Mouse (Mus musculus) limb, embryonic 15.5 days (tissue): ENCODE measurements at regions not wholly inside any gene's neighbourhood (a gene's known extent, or its start where the extent isn't known, plus 50 kb on each side); places are given as distances from the start of the nearest gene placed in this dataset.
A peak's percentile ranks its signal among the peaks of the same experiment; 100 is the strongest.
"Not testable (repeated sequence)": the region's sequence is repeated elsewhere in the genome, so short reads cannot be mapped to it uniquely, and the experiment has no call there.

Experiments used
- ATAC-seq: fragments of 200-750 bp; cut with Nextera tagmentation; 2 replicates; pipeline ENCODE4 v1.8.0; 2017; ENCODE audit warnings: low read depth, moderate TSS enrichment; ENCODE audit not compliant: insufficient number of reproducible peaks, low FRiP score, low TSS enrichment
- H3K27ac ChIP-seq: fragments of 300-500 bp; sonication (generic); 2 replicates; pipeline ENCODE4 v1.5.1; 2015; ENCODE audit warnings: moderate library complexity, mild to moderate bottlenecking, inconsistent platforms
- H3K27me3 ChIP-seq: fragments of 300-500 bp; sonication (generic); 2 replicates; pipeline ENCODE4 v1.6.1; 2015; ENCODE audit warnings: inconsistent platforms
- H3K36me3 ChIP-seq: fragments of 300-500 bp; sonication (generic); 2 replicates; pipeline ENCODE4 v1.6.1; 2015; ENCODE audit warnings: inconsistent platforms
- H3K4me1 ChIP-seq: fragments of 300-500 bp; sonication (generic); 2 replicates; pipeline ENCODE4 v1.6.1; 2015; ENCODE audit warnings: inconsistent platforms
- H3K4me2 ChIP-seq: fragments of 300-500 bp; sonication (generic); 2 replicates; pipeline ENCODE4 v1.6.1; 2015; ENCODE audit warnings: mild to moderate bottlenecking, inconsistent platforms
- H3K4me3 ChIP-seq: fragments of 300-500 bp; sonication (generic); 2 replicates; pipeline ENCODE4 v1.5.1; 2015; ENCODE audit warnings: mild to moderate bottlenecking, inconsistent platforms
- H3K9ac ChIP-seq: fragments of 300-500 bp; sonication (generic); 2 replicates; pipeline ENCODE4 v1.6.1; 2015; ENCODE audit warnings: inconsistent platforms
- H3K9me3 ChIP-seq: fragments of 300-500 bp; sonication (generic); 2 replicates; pipeline ENCODE4 v1.6.1; 2016; ENCODE audit warnings: inconsistent platforms
- WGBS: fragments of 180-500 bp; shearing (Covaris S2); methylation state at CpG from one replicate; pipeline ENCODE4 v1.1.7; 2015; 5-methylcytosine and 5-hydroxymethylcytosine counted together

DNA sequence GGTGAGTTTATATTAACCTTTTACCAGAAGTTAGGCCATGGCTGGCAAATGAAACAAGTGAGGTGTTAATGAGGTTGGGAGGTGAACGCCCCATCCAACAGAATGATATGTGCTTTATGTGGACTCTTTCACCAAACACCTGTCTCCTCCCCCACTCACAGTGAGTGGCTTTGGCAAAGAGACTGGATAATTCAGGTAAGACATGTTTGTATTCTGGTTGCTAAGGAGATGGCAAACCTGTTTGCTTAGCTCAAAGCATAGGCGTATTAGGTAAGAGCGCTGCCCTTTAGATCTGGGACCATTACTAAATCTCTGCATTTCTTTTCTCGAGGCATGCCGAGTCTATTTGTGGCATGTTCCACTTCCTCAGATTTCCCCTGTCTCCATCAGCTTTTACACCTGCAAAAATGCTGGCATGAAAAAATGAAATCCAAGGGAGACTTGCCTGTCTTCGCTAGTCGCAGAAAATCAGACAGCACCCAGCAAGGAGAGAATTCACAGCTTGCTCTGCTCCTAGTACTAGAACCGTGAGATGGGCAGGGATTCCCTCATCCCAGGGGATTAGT is 176.7 kb upstream of the Serp2 start:
- ATAC-seq, result no peak

DNA sequence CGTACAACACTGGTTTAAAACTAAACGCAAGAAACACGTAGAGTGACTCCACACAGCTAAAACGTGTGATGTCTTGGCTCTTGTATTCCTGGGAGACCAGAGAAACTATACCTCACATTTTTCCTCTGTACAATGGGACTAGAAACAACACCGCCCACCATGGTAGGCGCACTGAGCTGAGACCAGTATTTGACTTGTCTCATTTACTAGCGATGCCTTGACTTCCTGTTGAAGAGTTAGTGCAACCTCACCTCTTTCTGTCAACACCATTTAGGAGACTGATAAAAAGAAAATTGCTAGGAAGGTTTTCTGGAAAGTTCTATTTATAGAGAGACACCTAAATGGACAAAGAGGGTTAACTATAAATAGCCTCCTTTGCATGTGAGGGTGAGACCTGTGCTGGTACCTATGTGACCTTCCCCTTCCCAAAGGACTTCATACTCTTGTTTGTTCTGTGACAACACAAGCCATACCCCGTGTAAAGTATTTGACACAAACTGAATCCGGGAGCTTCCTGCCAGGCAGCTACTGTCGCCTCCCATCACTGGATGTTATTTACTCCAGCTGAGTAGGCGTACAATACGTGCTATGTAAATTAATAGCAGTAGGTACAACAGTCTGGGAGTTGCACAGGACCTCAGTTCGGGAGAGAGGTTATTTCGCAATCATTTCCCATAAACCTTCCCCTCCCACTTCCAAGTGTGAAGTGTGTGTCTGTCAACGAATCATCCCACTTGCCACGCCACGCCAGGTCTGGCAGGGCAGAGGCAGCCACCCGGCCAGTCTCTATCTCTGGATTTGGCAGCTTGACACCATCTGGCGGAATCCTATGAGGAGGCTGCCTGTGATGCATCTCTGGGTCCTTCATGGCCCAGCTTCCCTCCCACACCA is 174.7 kb upstream of the Serp2 start:
- 0 out of 2 replicates have a peak, but pooled peaks have one; percentile 9 for ATAC-seq
- Histone ChIP-seq H3K4me3 (no peak overlapping the region), H3K27me3 (no peaks in the 10 kb centered on the region), H3K4me2 (no peak overlapping the region), H3K36me3 (no peaks in the 10 kb centered on the region), H3K4me1 (peaks cover 10% of the 10 kb centered on the region), H3K9ac (no peak overlapping the region), H3K9me3 (no peaks in the 10 kb centered on the region), H3K27ac (no peak overlapping the region)
- WGBS, result 74% methylated on average over 19 of the region's 19 CpGs

More for the DNA sequence above, 176.7 kb upstream of the Serp2 start:
- Histone ChIP-seq H3K27ac (peak overlapping the region; percentile 23; the same call in 1 of the 2 replicates), H3K9me3 (no peaks in the 10 kb centered on the region), H3K27me3 (no peaks in the 10 kb centered on the region), H3K36me3 (no peaks in the 10 kb centered on the region), H3K9ac (no peak overlapping the region), H3K4me1 (peaks cover 10% of the 10 kb centered on the region), H3K4me2 (no peak overlapping the region), H3K4me3 (no peak overlapping the region)
- WGBS, result 61% methylated on average over 8 of the region's 8 CpGs

DNA sequence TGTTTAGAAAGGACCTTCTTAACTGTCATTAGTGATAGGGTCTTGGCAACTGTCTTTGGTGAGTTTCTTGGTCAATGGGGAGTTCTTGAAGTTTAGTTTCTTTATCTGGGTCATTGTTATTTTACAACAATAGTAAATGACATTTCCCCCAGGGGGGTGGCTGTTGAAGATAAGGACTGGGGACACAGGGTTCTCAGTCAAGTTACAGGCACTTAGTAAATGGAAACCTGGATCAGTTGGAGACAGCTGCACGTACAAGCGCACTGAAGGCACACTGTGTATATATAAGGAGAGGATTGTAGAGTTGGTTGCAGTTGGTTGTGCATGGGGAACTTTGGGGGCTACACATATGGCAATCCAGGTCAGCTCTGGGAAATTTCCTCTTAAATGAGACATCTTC is 169.2 kb upstream of the Serp2 start:
- H3K4me3 ChIP-seq, result no peak overlapping the region
- no peak overlapping the region for H3K27ac ChIP-seq
- no peak overlapping the region for H3K9ac ChIP-seq
- 98% methylated on average over 2 of the region's 2 CpGs for WGBS
- no peaks in the 10 kb centered on the region for H3K9me3 ChIP-seq
- ATAC-seq, result no peak
- H3K4me2 ChIP-seq, result no peak overlapping the region
- H3K4me1 ChIP-seq, result peaks cover 8% of the 10 kb centered on the region; the same call in 1 of the 2 replicates
- H3K36me3 ChIP-seq, result no peaks in the 10 kb centered on the region
- H3K27me3 ChIP-seq, result no peaks in the 10 kb centered on the region

DNA sequence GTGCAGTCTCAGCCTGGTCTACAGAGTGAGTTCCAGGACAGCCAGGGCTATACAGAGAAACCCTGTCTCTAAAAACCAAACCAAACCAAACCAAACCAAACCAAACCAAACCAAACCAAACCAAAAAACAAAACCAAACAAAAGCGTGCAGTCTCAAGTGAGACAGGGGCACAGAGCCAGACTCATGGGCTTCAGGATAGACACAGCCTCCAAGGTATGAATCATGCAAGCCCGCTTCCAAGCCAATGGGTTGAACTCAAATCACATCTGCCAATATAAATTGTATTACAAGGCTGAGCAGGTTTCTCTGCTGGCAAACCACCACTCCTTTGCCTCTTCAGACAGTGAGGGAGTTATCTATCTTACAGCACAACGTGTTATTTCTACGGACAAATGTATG is 168.5 kb upstream of the Serp2 start:
- H3K9ac ChIP-seq, H3K4me3 ChIP-seq, H3K9me3 ChIP-seq, H3K4me2 ChIP-seq, ATAC-seq, H3K36me3 ChIP-seq, H3K4me1 ChIP-seq, H3K27ac ChIP-seq, H3K27me3 ChIP-seq: not testable (repeated sequence)
- WGBS, result 81% methylated on average over 4 of the region's 4 CpGs

DNA sequence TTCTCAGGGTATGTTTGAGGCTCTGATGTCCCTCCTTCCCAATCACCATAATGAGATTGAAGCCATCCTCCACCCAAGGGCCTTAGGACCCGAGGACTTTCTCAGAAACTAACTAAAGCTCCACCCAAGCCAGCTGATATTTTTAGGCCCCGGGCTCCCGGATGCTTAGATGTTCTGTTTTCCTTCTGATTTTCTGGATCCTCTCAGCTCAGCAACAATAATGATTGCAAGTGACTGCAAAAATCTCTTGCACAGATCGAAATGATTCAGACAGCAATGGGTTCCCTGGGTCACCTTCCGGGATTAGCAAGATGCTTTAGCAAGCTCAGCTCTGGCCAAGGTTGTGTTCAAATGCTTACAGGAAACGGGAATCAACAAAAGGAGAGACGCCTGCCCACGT is 168.1 kb upstream of the Serp2 start:
- 77% methylated on average over 8 of the region's 8 CpGs for WGBS
- ATAC-seq, result no peak
- Histone ChIP-seq H3K27ac (0 out of 2 replicates have a peak overlapping the region, but pooled peaks have one; percentile 12), H3K9me3 (no peaks in the 10 kb centered on the region), H3K4me3 (no peak overlapping the region), H3K4me2 (no peak overlapping the region), H3K36me3 (no peaks in the 10 kb centered on the region), H3K9ac (no peak overlapping the region), H3K27me3 (no peaks in the 10 kb centered on the region), H3K4me1 (peaks cover 8% of the 10 kb centered on the region; the same call in 1 of the 2 replicates)

DNA sequence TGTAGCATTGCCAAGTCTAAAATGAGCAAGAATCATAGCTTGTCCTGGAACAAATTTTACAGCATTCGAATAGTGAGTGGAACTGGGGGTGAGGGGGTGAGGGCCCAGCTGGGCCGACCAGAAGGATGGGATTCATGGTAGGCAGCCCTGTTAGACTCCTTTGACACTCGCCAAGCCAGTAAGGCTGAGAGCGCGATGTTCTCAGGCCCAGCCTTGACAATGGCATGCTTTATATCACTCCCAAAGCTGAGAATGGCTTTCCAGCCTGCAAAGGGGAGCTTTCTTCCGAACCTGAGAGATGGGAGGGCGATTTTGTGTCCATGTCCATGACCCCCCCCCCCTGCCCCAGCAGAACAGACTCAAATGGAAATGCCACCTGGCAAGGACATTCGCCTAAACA is 167.7 kb upstream of the Serp2 start:
- Histone ChIP-seq H3K4me3 (no peak overlapping the region), H3K9ac (no peak overlapping the region), H3K9me3 (no peaks in the 10 kb centered on the region), H3K4me2 (no peak overlapping the region), H3K4me1 (peaks cover 8% of the 10 kb centered on the region; the same call in 1 of the 2 replicates), H3K27ac (no peak overlapping the region), H3K27me3 (no peaks in the 10 kb centered on the region), H3K36me3 (no peaks in the 10 kb centered on the region)
- WGBS, result 78% methylated on average over 8 of the region's 8 CpGs
- ATAC-seq, result no peak

- Histone ChIP-seq H3K36me3 (no peaks in the 10 kb centered on the region), H3K9me3 (no peaks in the 10 kb centered on the region), H3K27me3 (no peaks in the 10 kb centered on the region), H3K9ac (no peak overlapping the region), H3K4me3 (no peak overlapping the region), H3K4me2 (no peak overlapping the region), H3K27ac (no peak overlapping the region), H3K4me1 (peaks cover 8% of the 10 kb centered on the region; the same call in 1 of the 2 replicates)
- no peak for ATAC-seq
- WGBS, result 52% methylated on average over 4 of the region's 4 CpGs
These were observed 166.9 kb upstream of the Serp2 start for GRCm38 (mm10) chr14:76723551-76723950.

GRCm38 (mm10) chr14:76722297-76722696 is 165.6 kb upstream of the Serp2 start:
- Histone ChIP-seq H3K36me3 (no peaks in the 10 kb centered on the region), H3K4me1 (peaks cover 8% of the 10 kb centered on the region; the same call in 1 of the 2 replicates), H3K27ac (no peak overlapping the region), H3K4me2 (no peak overlapping the region), H3K9ac (no peak overlapping the region), H3K4me3 (no peak overlapping the region), H3K27me3 (no peaks in the 10 kb centered on the region), H3K9me3 (no peaks in the 10 kb centered on the region)
- 83% methylated on average over 5 of the region's 5 CpGs for WGBS
- ATAC-seq, result no peak

DNA sequence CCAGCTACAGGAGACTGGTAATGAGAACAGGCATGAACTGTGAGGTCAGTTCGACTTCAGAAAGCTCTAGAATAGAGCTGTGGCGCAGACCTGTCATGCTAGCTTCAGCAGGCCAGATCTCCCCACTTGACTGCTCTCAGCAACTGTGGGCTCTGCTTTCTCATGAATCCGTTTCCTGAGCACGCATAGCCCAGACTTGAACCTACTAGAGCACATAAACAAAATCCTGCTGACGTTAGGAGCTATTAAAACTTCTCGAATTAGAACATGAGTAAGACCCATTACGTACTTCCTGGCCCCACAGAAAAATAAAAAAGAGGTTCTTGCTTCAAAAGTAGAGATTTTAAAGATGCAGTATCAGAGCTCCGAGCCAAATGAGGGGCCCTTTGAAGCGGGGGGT is 165.1 kb upstream of the Serp2 start:
- Histone ChIP-seq H3K4me3 (no peak overlapping the region), H3K27ac (no peak overlapping the region; the same call in 1 of the 2 replicates), H3K9ac (no peak overlapping the region), H3K27me3 (no peaks in the 10 kb centered on the region), H3K36me3 (no peaks in the 10 kb centered on the region), H3K9me3 (no peaks in the 10 kb centered on the region), H3K4me1 (peaks cover 8% of the 10 kb centered on the region; the same call in 1 of the 2 replicates), H3K4me2 (no peak overlapping the region)
- no peak for ATAC-seq
- WGBS, result 56% methylated on average over 9 of the region's 9 CpGs

- H3K4me2 ChIP-seq, result no peak overlapping the region
- H3K27ac ChIP-seq, result no peak overlapping the region
- no peaks in the 10 kb centered on the region for H3K27me3 ChIP-seq
- peaks cover 4% of the 10 kb centered on the region; the same call in 1 of the 2 replicates for H3K4me1 ChIP-seq
- no peak overlapping the region for H3K9ac ChIP-seq
- 87% methylated on average over 3 of the region's 3 CpGs for WGBS
- H3K9me3 ChIP-seq, result no peaks in the 10 kb centered on the region
- H3K36me3 ChIP-seq, result no peaks in the 10 kb centered on the region
- ATAC-seq, result no peak
- H3K4me3 ChIP-seq, result no peak overlapping the region
These were observed 160.4 kb upstream of the Serp2 start for GRCm38 (mm10) chr14:76717081-76717480.

GRCm38 (mm10) chr14:76714727-76715126 is 158.0 kb upstream of the Serp2 start:
- H3K36me3 ChIP-seq, result no peaks in the 10 kb centered on the region
- peaks cover 4% of the 10 kb centered on the region; the same call in 1 of the 2 replicates for H3K4me1 ChIP-seq
- H3K4me2 ChIP-seq, result no peak overlapping the region
- H3K27ac ChIP-seq, result peak overlapping the region; percentile 54; the same call in 1 of the 2 replicates
- no peaks in the 10 kb centered on the region for H3K9me3 ChIP-seq
- H3K9ac ChIP-seq, result no peak overlapping the region
- WGBS, result 62% methylated on average over 4 of the region's 4 CpGs
- H3K27me3 ChIP-seq, result no peaks in the 10 kb centered on the region
- ATAC-seq, result no peak
- no peak overlapping the region for H3K4me3 ChIP-seq

DNA sequence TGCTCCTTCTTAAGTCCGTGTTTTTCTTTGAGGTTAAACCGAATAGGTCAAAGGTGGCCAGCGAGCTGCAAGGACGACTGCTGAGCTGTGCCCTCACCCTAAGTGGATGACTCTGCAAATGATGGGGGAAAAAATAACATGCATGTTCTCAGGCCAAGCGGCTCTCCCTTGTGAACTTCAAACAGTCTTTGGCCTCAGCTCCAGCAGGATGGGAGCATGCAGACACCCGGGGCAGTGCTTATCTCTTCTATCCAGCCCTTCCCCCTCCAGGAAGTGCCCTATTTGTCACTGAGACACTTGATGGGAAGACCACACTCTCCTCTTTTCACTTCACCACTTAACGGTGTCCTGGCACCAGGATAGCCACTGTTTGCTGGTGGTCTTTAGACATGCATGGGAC is 157.3 kb upstream of the Serp2 start:
- H3K9me3 ChIP-seq, result no peaks in the 10 kb centered on the region
- no peak for ATAC-seq
- no peaks in the 10 kb centered on the region for H3K27me3 ChIP-seq
- H3K4me2 ChIP-seq, result no peak overlapping the region
- H3K27ac ChIP-seq, result no peak overlapping the region
- no peak overlapping the region for H3K9ac ChIP-seq
- no peak overlapping the region for H3K4me3 ChIP-seq
- H3K4me1 ChIP-seq, result peaks cover 7% of the 10 kb centered on the region; the same call in 1 of the 2 replicates
- no peaks in the 10 kb centered on the region for H3K36me3 ChIP-seq
- WGBS, result 47% methylated on average over 7 of the region's 7 CpGs
